ENCODE assay signal across 8 mouse cellular contexts in genomic region chr11:75178672-75179208, GRCm38 (mm10). TPM values are rescaled to one million over a fixed set of nuclear protein-coding genes. Genes with fewer than 3 reads are reported as not detected.
DNase-seq lines count a peak whose midpoint lies in the region; ATAC-seq lines count a peak whose summit lies in the region.

TSS of gene Ovca2 (minus strand) at chr11:75178835.

- DNase-seq in adrenal gland, adult 8-10 months: peak; percentile 87
- DNase-seq in embryo, embryonic 11.5 days (ENCODE audit: low read depth, low spot score): peak; percentile 86
- peak; percentile 85 for DNase-seq in gastrocnemius, postnatal 25 days
- DNase-seq in left cerebral cortex, postnatal 10 days (ENCODE audit: extremely low spot score in 1 of 2, low spot score in 2 of 2): peak; percentile 88 to 95
- peak; percentile 90 for DNase-seq in right cerebral cortex, postnatal 14 days
- DNase-seq in urinary bladder, postnatal 25 days (ENCODE audit: low spot score): peak; percentile 82

- peak; percentile 97 for ATAC-seq in inflammation-experienced regulatory T-cells, adult 6 months
- peak; percentile 96 for ATAC-seq in megakaryocyte progenitor cell, adult 5-6 weeks (replicated peaks; ENCODE audit: poor library complexity)

- intact Hi-C loops in left cerebral cortex, postnatal 10 days (cut with DNase I): loop anchor here (2.0 to 10.0 kb wide), 2 partner anchors 112 to 336 kb away; partner anchors contain the start of genes Rilp and Scarf1

RNA-seq across cellular contexts. Expression of gene Ovca2, which starts in this region (rescaled TPM):
- 10 to 100 TPM; 22.3 to 28.9 (median 25.9) TPM for total RNA-seq in adrenal gland, adult 8-10 months (2022)
- total RNA-seq in gastrocnemius, postnatal 25 days (2021): 1 to 10 TPM; 2.8 to 3.3 TPM
- polyA plus RNA-seq in inflammation-experienced regulatory T-cells, adult 6 months (2017; shearing (Covaris generic)): 10 to 100 TPM; 27.9 to 36.4 (median 32.7) TPM
- 10 to 100 TPM in 1 of 2 experiments, 1 to 10 TPM in 1; 9.2 to 11.3 TPM for total RNA-seq in left cerebral cortex, postnatal 10 days (2021)
- 20.8 and 26.3 TPM in 2 replicates for total RNA-seq in megakaryocyte progenitor cell, adult 5-6 weeks (2015)
- 14.5 and 16.5 TPM in 2 replicates for total RNA-seq in megakaryocyte progenitor cell, adult 5-6 weeks (2017)

Comparison
In these comparisons a context has a peak if more than half of its experiments do, and no peak if none do; other contexts are left out.
1. Peak in every context shown above with its lines: DNase-seq and ATAC-seq.